Comparison of ENCODE assay signal across 18 mouse cellular contexts in the genomic region with DNA sequence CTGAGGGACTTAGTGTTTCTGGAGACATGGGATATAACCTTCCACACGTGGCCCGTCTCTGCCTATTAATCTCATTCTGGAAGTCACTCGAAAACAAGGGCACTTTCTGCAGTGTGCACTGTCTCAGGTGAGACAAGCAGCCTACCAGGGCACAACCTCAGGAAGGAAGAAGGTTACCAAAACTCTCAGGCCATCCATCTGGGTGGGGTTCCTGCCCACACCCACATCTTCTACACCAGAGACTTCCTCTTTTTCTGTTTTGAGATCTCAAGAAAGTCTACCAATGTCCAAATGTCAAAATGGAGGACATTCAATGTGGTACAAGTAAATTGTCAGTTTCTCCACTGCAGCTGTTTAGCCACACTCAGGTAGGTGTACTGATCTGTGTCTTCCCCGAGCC. TPM values are rescaled to one million over a fixed set of nuclear protein-coding genes. Genes with fewer than 3 reads are reported as not detected.
DNase-seq lines count a peak whose midpoint lies in the region; ATAC-seq and TF ChIP-seq lines count a peak whose summit lies in the region.
"Had no signal": no experiment of that assay in that cellular context is flagged by ENCODE, and none has a peak within 500 bp of the region (broad histone marks: within the 10 kb centered on the region; RNA-seq: fewer than 3 reads in every experiment).

No protein-coding gene starts in this region.

- peak; percentile 35 for DNase-seq in lung, postnatal 36 days
- DNase-seq in lung, adult 18-20 months, result no peak
- DNase-seq in MEL (ENCODE audit: low read depth, low spot score), result peak; percentile 18
- DNase-seq in splenic B cell, adult 2 months (ENCODE audit: low read depth, low spot score), result peak; percentile 75
- no peak for DNase-seq in heart, postnatal 36 days
- DNase-seq: cerebellum, adult 8-10 months; kidney, adult 9 months; right cerebral cortex, adult 18-20 months had no signal

- ATAC-seq in megakaryocyte, adult 5-6 weeks (ENCODE audit: poor library complexity, severe bottlenecking), result peak; percentile 76
- no peak for ATAC-seq in erythroid progenitor cell, adult 5-6 weeks (replicated peaks; ENCODE audit: low FRiP score, poor library complexity, severe bottlenecking)
- ATAC-seq: forebrain, embryonic 15.5 days; liver, embryonic 12.5 days had no signal

- no peak overlapping the region for H3K4me3 ChIP-seq in MEL (ENCODE audit: control insufficient read depth in 1 of 2, insufficient read depth in 1 of 2, low read depth in 2 of 2, low read length in 2 of 2)
- H3K4me3 ChIP-seq: forebrain, embryonic 15.5 days; heart, embryonic 10.5 days; hindbrain, embryonic 13.5 days; liver, embryonic 12.5 days; lung, embryonic 15.5 days; megakaryocyte, embryonic 14.5 days; neural tube, embryonic 12.5 days had no signal

- H3K36me3 ChIP-seq in MEL (ENCODE audit: control insufficient read depth in 1 of 2, insufficient read depth in 2 of 2, low read length in 2 of 2), result no peaks in the 10 kb centered on the region
- H3K36me3 ChIP-seq in splenic B cell, adult 2 months (ENCODE audit: control insufficient read depth, insufficient read depth, low read length, poor library complexity, severe bottlenecking), result no peaks in the 10 kb centered on the region
- H3K36me3 ChIP-seq: forebrain, embryonic 15.5 days; heart, embryonic 10.5 days; hindbrain, embryonic 13.5 days; liver, embryonic 12.5 days; lung, embryonic 15.5 days; neural tube, embryonic 12.5 days had no signal

- intact Hi-C loops in heart, postnatal 36 days (cut with DNase I), result no loop called here

- no peaks in the 10 kb centered on the region for H3K79me2 ChIP-seq in MEL (ENCODE audit: control insufficient read depth, insufficient read depth, low read length, poor library complexity)

- TF ChIP-seq CTCF in MEL (IDR thresholded peaks at IDR 0.05 in 2 of 3, conservative IDR thresholded peaks at IDR 0.05 in 1 of 3; ENCODE audit: control insufficient read depth in 1 of 3, insufficient read depth in 1 of 3, low read depth in 2 of 3, low read length in 3 of 3, poor library complexity in 1 of 3, severe bottlenecking in 1 of 3), result no peak

- H3K27ac ChIP-seq in MEL (ENCODE audit: control insufficient read depth, low read depth, low read length), result no peak overlapping the region
- H3K27ac ChIP-seq: forebrain, embryonic 15.5 days; heart, embryonic 10.5 days; hindbrain, embryonic 13.5 days; liver, embryonic 12.5 days; lung, embryonic 15.5 days; neural tube, embryonic 12.5 days; stomach, postnatal 0 days had no signal

- no peak overlapping the region for H3K9ac ChIP-seq in MEL (ENCODE audit: control insufficient read depth, low read depth, low read length, poor library complexity, severe bottlenecking)
- H3K9ac ChIP-seq: forebrain, embryonic 15.5 days; hindbrain, embryonic 13.5 days; liver, embryonic 12.5 days; lung, embryonic 15.5 days; neural tube, embryonic 12.5 days had no signal

- H3K9me3 ChIP-seq in MEL (replicated peaks; ENCODE audit: insufficient read depth, low read length), result no peaks in the 10 kb centered on the region
- H3K9me3 ChIP-seq: forebrain, embryonic 15.5 days; heart, embryonic 10.5 days; hindbrain, embryonic 13.5 days; liver, embryonic 12.5 days; lung, embryonic 15.5 days; megakaryocyte, embryonic 14.5 days; neural tube, embryonic 12.5 days had no signal

- TF ChIP-seq EP300 in MEL (IDR thresholded peaks at IDR 0.05; ENCODE audit: low read depth in 1 of 2, low read length in 2 of 2), result no peak

- no peak for TF ChIP-seq POLR2A in MEL (IDR thresholded peaks at IDR 0.05; ENCODE audit: control insufficient read depth in 1 of 2, insufficient read depth in 1 of 2, low read depth in 1 of 2, low read length in 2 of 2, poor library complexity in 1 of 2)

- no peak for TF ChIP-seq RAD21 in MEL (IDR thresholded peaks at IDR 0.05; ENCODE audit: low read depth, low read length)

- H3K27me3 ChIP-seq in MEL (ENCODE audit: control insufficient read depth in 1 of 2, insufficient read depth in 2 of 2, low read length in 2 of 2), result no peaks in the 10 kb centered on the region
- H3K27me3 ChIP-seq in splenic B cell, adult 2 months (ENCODE audit: control insufficient read depth, insufficient read depth, low read length, poor library complexity, severe bottlenecking), result no peaks in the 10 kb centered on the region
- H3K27me3 ChIP-seq: forebrain, embryonic 15.5 days; hindbrain, embryonic 13.5 days; lung, embryonic 15.5 days; neural tube, embryonic 12.5 days had no signal

- H3K4me1 ChIP-seq in MEL (ENCODE audit: control insufficient read depth in 1 of 2, insufficient read depth in 2 of 2, low read length in 2 of 2), result no peaks in the 10 kb centered on the region
- H3K4me1 ChIP-seq: liver, embryonic 12.5 days had no signal

TF ChIP-seq in MEL, 35 proteins besides CTCF, POLR2A, EP300 and RAD21:
- TF ChIP-seq SIN3A (IDR thresholded peaks at IDR 0.05; ENCODE audit: low read length) (no peak), ELF1 (IDR thresholded peaks at IDR 0.05; ENCODE audit: low read depth, low read length) (no peak), E2F4 (IDR thresholded peaks at IDR 0.05; ENCODE audit: borderline replicate concordance, low read depth, low read length) (no peak), MAFK (IDR thresholded peaks at IDR 0.05; ENCODE audit: borderline replicate concordance, low read depth, low read length) (no peak), NELFE (IDR thresholded peaks at IDR 0.05; ENCODE audit: low read depth, low read length) (no peak), NRF1 (IDR thresholded peaks at IDR 0.05; ENCODE audit: insufficient read depth, low read depth, low read length, poor library complexity, severe bottlenecking) (no peak), MXI1 (IDR thresholded peaks at IDR 0.05; ENCODE audit: low read depth, low read length) (no peak), CHD1 (IDR thresholded peaks at IDR 0.05; ENCODE audit: low read depth, low read length) (no peak), POLR2AphosphoS2 (IDR thresholded peaks at IDR 0.05; ENCODE audit: low read length) (no peak), BHLHE40 (IDR thresholded peaks at IDR 0.05; ENCODE audit: borderline replicate concordance, low read depth, low read length) (no peak), GABPA (IDR thresholded peaks at IDR 0.05; ENCODE audit: low read depth, low read length) (no peak)
TF ChIP-seq in MEL: peak in this region for 0.

RNA-seq across cellular contexts. Expression of a gene that starts 3.3 kb away (rescaled TPM):
- total RNA-seq in MEL (2012; rRNA removed), result not detected in 2 replicates
- not detected for polyA plus RNA-seq in MEL (2012; ENCODE audit: insufficient read depth in 1 of 2, insufficient read length in 2 of 2, low read depth in 1 of 2, low replicate concordance in 2 of 2, missing spikeins in 1 of 2)
- total RNA-seq in megakaryocyte, adult 5-6 weeks (2015), result 36.3 and 38.3 TPM in 2 replicates
- total RNA-seq in megakaryocyte, adult 5-6 weeks (2017), result 35.8 and 36.1 TPM in 2 replicates
- total RNA-seq in heart, postnatal 36 days (2021), result 10 to 100 TPM; 13.4 to 23.5 TPM
- total RNA-seq in erythroid progenitor cell, adult 5-6 weeks (2015; ENCODE audit: low replicate concordance), result 4.7 and 11.3 TPM in 2 replicates
- total RNA-seq in erythroid progenitor cell, adult 5-6 weeks (2017; ENCODE audit: low replicate concordance), result 10.7 and 23.5 TPM in 2 replicates

RNA-seq across cellular contexts. Expression of a gene that starts 37.9 kb away (rescaled TPM):
- total RNA-seq in MEL (2012; rRNA removed), result 0.13 and 0.42 TPM in 2 replicates
- under 1 TPM in 1 of 2 experiments, not detected in 1; 0.61 TPM for polyA plus RNA-seq in MEL (2012; ENCODE audit: insufficient read depth in 1 of 2, insufficient read length in 2 of 2, low read depth in 1 of 2, low replicate concordance in 2 of 2, missing spikeins in 1 of 2)
- 7.7 and 9.2 TPM in 2 replicates for total RNA-seq in megakaryocyte, adult 5-6 weeks (2015)
- 9.3 and 10.2 TPM in 2 replicates for total RNA-seq in megakaryocyte, adult 5-6 weeks (2017)
- 10 to 100 TPM in 1 of 2 experiments, 1 to 10 TPM in 1; 8.0 to 23.8 TPM for total RNA-seq in heart, postnatal 36 days (2021)
- total RNA-seq in erythroid progenitor cell, adult 5-6 weeks (2015; ENCODE audit: low replicate concordance), result 288 and 315 TPM in 2 replicates
- total RNA-seq in erythroid progenitor cell, adult 5-6 weeks (2017; ENCODE audit: low replicate concordance), result 246 and 389 TPM in 2 replicates

RNA-seq across cellular contexts. Expression of a gene that starts 50.7 kb away (rescaled TPM):
- total RNA-seq in MEL (2012; rRNA removed), result 0.69 and 0.89 TPM in 2 replicates
- polyA plus RNA-seq in MEL (2012; ENCODE audit: insufficient read depth in 1 of 2, insufficient read length in 2 of 2, low read depth in 1 of 2, low replicate concordance in 2 of 2, missing spikeins in 1 of 2), result 1 to 10 TPM in 1 of 2 experiments, not detected in 1; 3.0 TPM
- 88.4 and 109 TPM in 2 replicates for total RNA-seq in megakaryocyte, adult 5-6 weeks (2015)
- 52.7 and 57.5 TPM in 2 replicates for total RNA-seq in megakaryocyte, adult 5-6 weeks (2017)
- total RNA-seq in heart, postnatal 36 days (2021), result 1 to 10 TPM; 4.6 to 9.9 TPM
- total RNA-seq in erythroid progenitor cell, adult 5-6 weeks (2015; ENCODE audit: low replicate concordance), result 69.6 and 72.8 TPM in 2 replicates
- total RNA-seq in erythroid progenitor cell, adult 5-6 weeks (2017; ENCODE audit: low replicate concordance), result 49.1 and 65.2 TPM in 2 replicates

Comparison
In these comparisons a context has a peak if more than half of its experiments do, and no peak if none do; other contexts are left out.
1. DNase-seq: peak in lung, postnatal 36 days (single experiment), MEL (single experiment) and splenic B cell, adult 2 months (single experiment); none in lung, adult 18-20 months (0 of 2) and heart, postnatal 36 days (0 of 2).
2. RNA of a gene that starts 37.9 kb away (total RNA-seq): 246 to 389 TPM in erythroid progenitor cell, adult 5-6 weeks; 8.0 to 23.8 TPM in heart, postnatal 36 days, 7.7 to 10.2 TPM in megakaryocyte, adult 5-6 weeks and 0.13 to 0.42 TPM in MEL; every median in the first group is over 4 times any median in the second.
3. RNA of a gene that starts 50.7 kb away (total RNA-seq): 52.7 to 109 TPM in megakaryocyte, adult 5-6 weeks and 49.1 to 72.8 TPM in erythroid progenitor cell, adult 5-6 weeks; 4.6 to 9.9 TPM in heart, postnatal 36 days and 0.69 to 0.89 TPM in MEL; every median in the first group is over 4 times any median in the second.